ENCODE assay signal across 25 mouse cellular contexts in genomic region chr2:169842494-169842893, GRCm38 (mm10).
DNase-seq lines count a peak whose midpoint lies in the region; ATAC-seq and TF ChIP-seq lines count a peak whose summit lies in the region.
"Had no signal": no experiment of that assay in that cellular context is flagged by ENCODE, and none has a peak within 500 bp of the region (broad histone marks: within the 10 kb centered on the region; RNA-seq: fewer than 3 reads in every experiment).

No protein-coding gene starts in this region.

- no peaks in the 10 kb centered on the region for H3K4me1 ChIP-seq in heart, adult 2 months (ENCODE audit: control insufficient read depth, insufficient read depth, low read length)
- no peaks in the 10 kb centered on the region for H3K4me1 ChIP-seq in lung, postnatal 0 days (ENCODE audit: insufficient read depth, low read depth, low read length)
- no peaks in the 10 kb centered on the region for H3K4me1 ChIP-seq in stomach, postnatal 0 days (replicated peaks; ENCODE audit: control insufficient read depth, insufficient read depth)
- H3K4me1 ChIP-seq: forebrain, embryonic 12.5 days; liver, embryonic 13.5 days had no signal

- H3K9ac ChIP-seq in heart, adult 2 months (ENCODE audit: low read depth, low read length), result no peak overlapping the region
- no peak overlapping the region for H3K9ac ChIP-seq in lung, postnatal 0 days (replicated peaks; ENCODE audit: low read depth)
- H3K9ac ChIP-seq in stomach, postnatal 0 days (ENCODE audit: low read length), result no peak overlapping the region
- H3K9ac ChIP-seq: embryonic facial prominence, embryonic 13.5 days; forebrain, embryonic 12.5 days; hindbrain, embryonic 12.5 days; liver, embryonic 13.5 days had no signal

- DNase-seq in heart, adult 2 months, result no peak
- no peak for DNase-seq in heart, postnatal 10 days
- DNase-seq in layer of hippocampus, adult 2 months (ENCODE audit: low spot score in 2 of 2), result no peak
- DNase-seq in layer of hippocampus, postnatal 14 days (ENCODE audit: low spot score in 2 of 2), result no peak
- DNase-seq in lung, postnatal 0 days (ENCODE audit: low spot score), result no peak
- no peak for DNase-seq in lung, postnatal 14 days
- DNase-seq in stomach, postnatal 0 days (ENCODE audit: low spot score), result no peak
- DNase-seq: adrenal gland, postnatal 10 days; cerebellum, adult 18-20 months; embryo, embryonic 11 days; gastrocnemius, adult 2 months; kidney, adult 9 months; kidney, postnatal 36 days; layer of hippocampus, adult 9-11 months; liver, embryonic 13.5 days; right cerebral cortex, postnatal 4 days; thymus, postnatal 4 days had no signal

- H3K27me3 ChIP-seq in heart, adult 2 months (ENCODE audit: control insufficient read depth, insufficient read depth, low read length), result no peaks in the 10 kb centered on the region
- H3K27me3 ChIP-seq in lung, postnatal 0 days (replicated peaks; ENCODE audit: insufficient read depth, low read length), result no peaks in the 10 kb centered on the region
- H3K27me3 ChIP-seq in stomach, postnatal 0 days (ENCODE audit: control insufficient read depth, insufficient read depth, low read length), result no peaks in the 10 kb centered on the region
- H3K27me3 ChIP-seq: embryonic facial prominence, embryonic 13.5 days; forebrain, embryonic 12.5 days; hindbrain, embryonic 12.5 days; liver, embryonic 13.5 days had no signal

- TF ChIP-seq EP300 in heart, adult 2 months (IDR thresholded peaks at IDR 0.05; ENCODE audit: insufficient read depth, low read depth, low read length), result no peak
- no peak for TF ChIP-seq EP300 in lung, postnatal 0 days (IDR thresholded peaks at IDR 0.05)
- TF ChIP-seq EP300 in stomach, postnatal 0 days (optimal IDR thresholded peaks at IDR 0.05), result no peak

- intact Hi-C loops in heart, adult 2 months (cut with DNase I), result no loop called here
- intact Hi-C loops in heart, postnatal 10 days (cut with DNase I), result no loop called here

- no peaks in the 10 kb centered on the region for H3K36me3 ChIP-seq in heart, adult 2 months (ENCODE audit: control insufficient read depth, insufficient read depth, low read length)
- no peaks in the 10 kb centered on the region for H3K36me3 ChIP-seq in lung, postnatal 0 days (ENCODE audit: insufficient read depth, low read length)
- H3K36me3 ChIP-seq in stomach, postnatal 0 days (ENCODE audit: control insufficient read depth, insufficient read depth, low read length), result no peaks in the 10 kb centered on the region
- H3K36me3 ChIP-seq: embryonic facial prominence, embryonic 13.5 days; forebrain, embryonic 12.5 days; heart, embryonic 10.5 days; hindbrain, embryonic 12.5 days; liver, embryonic 13.5 days had no signal

- no peak for TF ChIP-seq POLR2A in heart, adult 2 months (IDR thresholded peaks at IDR 0.05; ENCODE audit: insufficient read depth, low read depth, low read length)

- H3K79me2 ChIP-seq in heart, adult 2 months (replicated peaks; ENCODE audit: control insufficient read depth, insufficient read depth, low read length), result no peaks in the 10 kb centered on the region

- no peak for ATAC-seq in lung, postnatal 0 days
- ATAC-seq in stomach, postnatal 0 days (ENCODE audit: low FRiP score, low TSS enrichment), result no peak
- ATAC-seq: midbrain, embryonic 16.5 days had no signal

- no peaks in the 10 kb centered on the region for H3K9me3 ChIP-seq in lung, postnatal 0 days (ENCODE audit: low read length)
- H3K9me3 ChIP-seq in stomach, postnatal 0 days (ENCODE audit: control insufficient read depth, low read length), result no peaks in the 10 kb centered on the region
- H3K9me3 ChIP-seq: embryonic facial prominence, embryonic 13.5 days; forebrain, embryonic 12.5 days; heart, embryonic 10.5 days; hindbrain, embryonic 12.5 days; liver, embryonic 13.5 days had no signal

- no peak overlapping the region for H3K27ac ChIP-seq in heart, adult 2 months
- no peak overlapping the region for H3K27ac ChIP-seq in layer of hippocampus, adult 2 months
- no peak overlapping the region for H3K27ac ChIP-seq in lung, postnatal 0 days (ENCODE audit: low read length)
- no peak overlapping the region for H3K27ac ChIP-seq in stomach, postnatal 0 days (replicated peaks)
- H3K27ac ChIP-seq: embryonic facial prominence, embryonic 13.5 days; forebrain, embryonic 12.5 days; gastrocnemius, adult 2 months; heart, embryonic 10.5 days; hindbrain, embryonic 12.5 days; left cerebral cortex, adult 2 months; liver, embryonic 13.5 days; macrophage had no signal

- TF ChIP-seq CTCF in heart, adult 2 months (IDR thresholded peaks at IDR 0.05), result peak; percentile 32
- TF ChIP-seq CTCF in layer of hippocampus, adult 2 months (conservative IDR thresholded peaks at IDR 0.05), result peak; percentile 36
- peak; percentile 48 for TF ChIP-seq CTCF in lung, postnatal 0 days (IDR thresholded peaks at IDR 0.05)
- TF ChIP-seq CTCF in stomach, postnatal 0 days (IDR thresholded peaks at IDR 0.05; ENCODE audit: low read depth), result peak; percentile 44

- WGBS in heart, adult 2 months, result 52% methylated on average over 6 of the region's 6 CpGs
- WGBS in lung, postnatal 0 days, result 70% methylated on average over 6 of the region's 6 CpGs
- WGBS in stomach, postnatal 0 days, result 80% methylated on average over 6 of the region's 6 CpGs

- no peak overlapping the region for H3K4me3 ChIP-seq in heart, adult 2 months
- no peak overlapping the region for H3K4me3 ChIP-seq in layer of hippocampus, adult 2 months
- H3K4me3 ChIP-seq in lung, postnatal 0 days (ENCODE audit: low read depth, low read length), result no peak overlapping the region
- H3K4me3 ChIP-seq in stomach, postnatal 0 days (ENCODE audit: low read depth, low read length), result no peak overlapping the region
- H3K4me3 ChIP-seq: embryonic facial prominence, embryonic 13.5 days; erythroblast, embryonic 14.5 days; forebrain, embryonic 12.5 days; gastrocnemius, adult 2 months; heart, embryonic 10.5 days; hindbrain, embryonic 12.5 days; left cerebral cortex, adult 2 months; liver, embryonic 13.5 days had no signal

- H3K4me2 ChIP-seq in lung, postnatal 0 days (replicated peaks; ENCODE audit: low read depth, low read length), result no peak overlapping the region
- no peak overlapping the region for H3K4me2 ChIP-seq in stomach, postnatal 0 days (replicated peaks; ENCODE audit: low read depth)
- H3K4me2 ChIP-seq: embryonic facial prominence, embryonic 13.5 days; forebrain, embryonic 12.5 days; hindbrain, embryonic 12.5 days; liver, embryonic 13.5 days had no signal
